Mouse (Mus musculus) cerebellum, postnatal 14 days (tissue): ENCODE results near the gene Ikzf4.

Experiments used
- DNase-seq, 2 experiments: peaks; one replicate each; pipeline ENCODE4 v3.0.0; 2021; ENCODE audit warnings: mixed read lengths in 2 of 2

Gene Ikzf4

DNA sequence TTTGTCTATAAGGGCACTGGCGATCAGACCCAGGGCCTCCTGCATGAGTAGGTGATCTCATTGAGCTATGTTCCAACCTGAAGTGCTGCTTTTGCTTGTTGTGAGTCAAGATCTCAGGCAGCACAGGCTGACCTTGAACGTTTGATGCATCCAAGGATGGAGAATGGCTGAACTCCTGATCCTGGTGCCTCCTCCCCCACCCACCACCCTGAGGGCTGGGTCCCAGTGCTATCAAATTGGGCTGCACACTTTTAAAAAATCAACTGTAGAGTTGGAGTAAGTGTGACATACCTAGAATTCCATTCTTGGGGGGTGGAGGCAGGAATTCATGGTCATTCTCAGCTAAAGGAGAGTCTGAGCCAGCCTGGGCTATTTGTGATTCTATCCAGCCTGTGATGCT is 39.3 kb downstream of the Ikzf4 start:
- no peak for DNase-seq

DNA sequence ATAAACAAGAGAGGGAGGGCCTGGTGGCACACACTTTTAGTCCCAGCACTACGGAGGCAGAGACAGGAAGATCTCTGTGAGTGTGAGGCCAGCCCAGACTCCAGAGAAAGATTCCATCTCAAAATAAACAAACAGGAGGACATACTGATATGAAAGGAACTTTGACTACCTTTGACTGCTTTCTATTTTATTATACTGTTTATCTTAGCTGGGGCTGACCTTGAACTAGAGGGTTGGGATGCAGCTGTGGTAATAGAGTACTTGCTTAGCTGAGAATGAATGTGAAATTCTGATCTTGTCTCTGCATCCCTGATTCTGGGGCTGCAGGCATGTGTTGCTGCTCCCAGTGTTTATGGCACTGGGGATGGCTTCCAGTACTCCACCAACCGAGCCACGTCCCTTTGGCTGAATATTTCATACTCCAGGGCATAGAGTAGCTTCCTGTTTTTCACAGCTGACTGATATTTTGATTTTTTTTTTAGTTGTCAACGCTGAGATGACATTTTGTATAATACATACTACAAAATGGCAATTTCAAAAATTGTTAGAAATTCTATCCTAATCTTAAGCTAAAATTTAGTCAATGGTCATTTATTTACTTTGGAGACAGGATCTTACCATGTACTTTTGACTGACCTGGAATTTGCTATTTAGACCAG is 43.2 kb downstream of the Ikzf4 start:
- no peak for DNase-seq

DNA sequence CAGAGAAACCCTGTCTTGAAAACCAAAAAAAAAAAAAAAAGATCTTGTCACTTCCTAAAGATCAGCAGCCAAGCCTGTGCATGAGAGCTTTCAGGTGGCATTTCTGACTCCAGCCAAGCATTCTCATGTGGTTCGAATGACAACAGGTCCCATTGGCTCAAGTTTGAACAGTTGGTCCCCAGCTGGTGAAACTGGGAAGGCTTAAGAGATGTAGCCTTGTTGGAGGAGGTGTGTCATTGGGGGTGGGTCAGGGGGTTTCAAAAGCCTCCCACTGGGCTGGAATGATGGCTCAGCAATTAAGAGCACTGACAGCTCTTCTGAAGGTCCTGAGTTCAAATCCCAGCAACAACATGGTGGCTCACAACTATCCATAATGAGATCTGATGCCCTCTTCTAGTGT is 44.3 kb downstream of the Ikzf4 start:
- DNase-seq = no peak

DNA sequence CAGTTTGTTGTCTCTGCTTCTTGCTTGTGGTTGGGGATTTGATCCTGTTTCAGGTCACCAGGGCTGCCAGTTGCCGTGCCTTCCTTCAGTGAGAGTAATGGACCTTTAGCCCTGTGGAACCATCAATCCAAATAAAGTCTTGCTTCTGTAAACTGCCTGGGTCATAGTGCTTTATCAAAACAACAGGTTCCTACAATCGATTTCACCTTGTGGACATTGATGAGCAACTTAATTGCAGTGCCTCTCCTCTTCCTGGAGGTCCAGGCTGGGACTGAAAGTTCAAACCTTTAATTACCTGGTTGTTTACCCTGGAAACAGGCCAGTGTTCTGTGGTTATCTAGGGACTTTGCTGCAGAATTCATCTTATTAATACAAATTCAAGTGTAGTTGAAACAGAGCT is 47.3 kb downstream of the Ikzf4 start:
- DNase-seq = no peak

DNA sequence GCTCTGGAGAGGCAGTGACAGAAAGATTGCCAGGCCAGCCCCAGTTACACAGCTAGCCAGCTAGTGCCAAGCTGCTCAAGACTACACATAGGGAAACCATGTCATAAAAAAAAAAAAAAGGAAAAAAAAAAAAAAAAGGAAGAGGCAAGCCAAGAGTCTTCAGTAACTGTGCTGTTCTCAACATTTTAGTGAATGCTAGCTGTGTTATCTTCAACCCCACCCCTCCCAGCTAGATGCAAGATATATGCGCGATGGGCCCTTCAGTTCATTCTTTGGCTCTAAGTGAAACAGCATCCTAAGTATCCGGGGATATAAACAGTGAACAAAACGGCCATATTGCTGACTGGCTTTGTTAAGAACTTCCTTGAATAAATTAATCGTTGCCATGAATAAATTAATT is 53.0 kb downstream of the Ikzf4 start:
- DNase-seq = no peak

DNA sequence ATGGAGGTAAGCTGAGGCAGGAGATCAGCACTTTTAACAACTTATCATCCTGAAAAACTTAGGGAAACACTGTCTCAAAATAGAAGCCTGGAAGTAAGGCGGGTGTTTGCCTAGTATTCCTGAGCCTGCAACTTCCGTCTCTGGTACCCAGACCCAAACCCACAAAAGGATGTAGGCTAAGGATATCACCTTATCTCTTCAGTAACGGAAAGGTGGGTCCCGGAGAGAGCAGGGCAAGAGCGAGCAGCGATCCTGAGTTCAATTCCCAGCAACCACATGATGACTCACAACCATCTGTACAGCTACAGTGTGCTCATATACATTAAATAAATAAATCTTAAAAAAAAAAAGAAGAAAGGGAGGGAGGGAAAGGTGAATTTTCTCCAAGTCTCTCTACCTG is 54.4 kb downstream of the Ikzf4 start:
- DNase-seq = no peak

DNA sequence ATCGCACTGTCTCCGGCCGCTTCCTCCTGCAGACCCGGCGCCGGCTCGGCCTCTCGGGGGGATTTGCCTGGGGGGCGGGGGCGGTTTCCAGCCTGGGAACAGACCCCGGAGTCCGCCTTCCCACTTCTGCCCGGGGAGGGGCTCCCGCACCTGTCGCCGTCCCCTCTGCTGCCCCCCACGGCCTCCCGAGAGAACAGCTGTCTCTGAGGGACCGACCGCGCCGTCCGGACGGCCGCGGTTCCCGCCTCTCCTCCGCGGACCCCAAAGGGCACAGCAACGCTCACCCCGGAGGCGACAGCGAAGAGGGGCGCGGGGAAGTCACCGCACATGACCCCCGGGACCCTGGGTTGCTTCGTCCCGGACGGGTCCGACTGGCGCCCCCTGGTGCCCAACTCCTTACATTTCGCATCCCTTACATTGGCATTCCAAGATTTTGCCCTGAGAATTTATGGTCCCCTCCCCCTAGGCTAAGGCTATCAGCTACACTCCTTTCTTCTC is 55.5 kb downstream of the Ikzf4 start:
- peak; percentile 83 to 88 for DNase-seq

DNA sequence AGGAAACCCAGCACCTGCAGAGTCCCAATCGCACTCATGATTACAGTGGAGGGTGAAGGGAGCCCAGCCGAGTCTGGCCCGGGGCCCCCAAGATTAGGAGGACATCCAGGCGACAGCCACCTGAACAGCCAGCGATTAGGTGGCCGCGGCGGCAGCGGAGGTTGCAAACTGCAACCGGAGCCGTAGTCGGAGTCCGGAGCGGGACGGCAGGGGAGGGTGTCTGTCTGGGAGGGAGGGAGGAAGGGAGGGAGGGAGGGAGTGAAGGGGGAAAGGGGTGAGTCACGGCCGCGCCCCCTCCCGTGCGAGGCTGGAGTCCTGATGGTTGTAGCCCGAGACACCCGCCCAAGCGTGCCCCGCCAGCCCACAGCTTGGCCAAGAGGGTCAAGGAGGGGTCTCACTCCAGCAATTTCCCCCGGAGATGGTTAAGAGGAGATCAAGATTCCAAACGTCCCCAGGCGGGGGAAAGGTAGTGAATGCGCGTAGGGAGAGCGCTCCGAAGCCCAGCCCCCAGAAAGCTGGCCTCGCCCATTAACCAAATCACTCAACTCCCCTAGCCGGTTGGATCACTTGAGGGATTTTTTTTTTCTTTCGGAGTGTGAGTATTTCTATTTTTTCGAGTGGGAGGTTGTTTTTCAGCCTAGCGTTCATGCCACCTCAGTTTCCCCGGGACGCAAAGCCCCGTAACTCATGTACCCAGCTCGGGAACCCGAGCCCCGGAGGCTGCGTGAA is 56.2 kb downstream of the Ikzf4 start, which contains the start of gene Erbb3:
TSS of gene Erbb3 (minus strand) at position 189 of the 729 bp plus-strand sequence.
- peak; percentile 30 to 32 for DNase-seq

DNA sequence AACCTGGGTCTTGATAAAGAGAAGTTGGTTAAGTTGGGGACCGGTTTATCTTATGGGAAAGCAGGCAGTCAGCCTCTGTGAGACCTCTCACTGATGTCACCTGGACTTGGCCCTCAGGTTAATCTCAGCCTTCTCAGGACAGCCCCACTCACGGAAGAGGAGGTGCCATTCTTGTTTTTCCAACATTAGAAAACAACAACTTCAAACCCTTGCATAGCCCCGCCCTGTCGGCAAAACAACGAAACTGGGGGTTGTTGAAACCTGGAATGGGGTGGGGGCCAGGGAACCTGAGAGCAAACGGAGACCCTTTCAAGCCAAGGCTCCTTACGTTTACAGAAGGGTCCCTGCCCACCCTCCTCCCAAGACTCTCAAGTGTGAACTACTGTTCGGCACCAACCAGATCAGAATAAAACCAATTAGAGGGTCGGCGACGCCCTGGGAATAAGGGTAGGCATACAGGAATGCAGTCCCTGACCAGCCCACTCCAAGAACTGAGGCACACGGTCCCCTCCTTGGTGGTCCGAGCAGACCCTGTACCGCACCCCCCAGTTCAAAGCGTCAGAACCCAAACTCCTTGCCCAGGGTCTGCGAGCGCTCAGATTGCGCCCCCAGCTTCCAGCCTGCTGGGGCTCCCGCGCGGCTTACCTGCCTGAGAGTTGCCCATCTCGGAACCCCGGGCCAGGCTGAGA is 56.9 kb downstream of the Ikzf4 start:
- peak in 1 of 2 experiments; percentile 6 for DNase-seq

DNA sequence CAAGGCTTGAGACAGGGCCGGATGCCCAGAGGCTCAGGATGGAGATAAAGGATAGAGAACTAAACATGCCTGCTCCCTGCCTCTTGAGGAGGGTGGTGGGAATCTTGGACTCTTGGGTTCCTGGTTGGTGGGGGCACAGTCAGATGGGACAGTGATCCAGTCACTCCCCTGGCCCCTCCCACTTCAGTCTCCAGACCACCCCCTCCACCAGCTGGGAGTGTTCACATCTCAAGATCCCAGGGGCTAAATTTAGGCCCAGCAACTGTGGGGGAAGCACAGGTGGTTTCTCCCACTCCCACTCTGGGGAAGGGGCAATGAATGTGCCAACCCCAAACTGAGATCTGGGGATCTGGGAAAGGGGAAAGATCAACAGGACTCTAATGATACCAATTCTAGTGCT is 57.7 kb downstream of the Ikzf4 start:
- no peak for DNase-seq

DNA sequence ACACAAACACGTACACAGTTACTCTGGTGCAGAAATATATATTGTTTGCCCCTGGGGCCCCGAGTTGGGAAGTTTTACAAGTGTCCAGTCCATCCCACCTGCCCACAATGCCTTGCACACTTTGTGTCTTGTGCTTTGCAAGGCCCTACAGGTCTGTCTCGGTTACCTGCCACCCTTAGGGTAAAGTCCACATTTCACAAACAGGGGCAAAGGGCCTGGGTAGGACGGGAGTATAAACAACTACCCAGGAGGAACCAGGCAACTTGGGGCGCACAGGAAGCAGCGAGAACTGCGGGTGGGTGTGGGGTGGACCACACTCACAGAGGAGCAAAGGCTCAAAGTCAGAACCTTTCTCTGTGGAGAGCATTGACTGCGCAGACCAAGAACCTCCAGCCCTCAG is 58.1 kb downstream of the Ikzf4 start:
- no peak for DNase-seq

DNA sequence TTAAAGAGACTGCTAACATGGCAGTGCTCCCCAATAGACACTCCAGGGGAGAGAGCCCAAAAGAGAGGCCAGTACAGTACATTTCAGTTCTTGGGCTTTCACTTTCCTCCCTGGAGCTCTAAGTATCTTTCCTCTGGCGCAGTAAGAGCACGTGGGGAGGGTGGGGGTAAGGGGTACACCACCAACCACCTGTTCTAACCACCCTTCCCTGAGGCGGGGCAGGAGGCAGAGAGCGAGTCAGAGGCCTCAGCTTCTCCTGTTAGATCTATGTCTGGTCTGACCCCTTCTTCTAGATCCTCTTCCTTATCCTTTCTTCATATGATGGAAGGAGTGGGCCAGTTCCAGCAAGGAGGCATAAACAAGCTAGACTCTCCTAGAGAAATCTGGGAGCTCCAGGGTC is 58.7 kb downstream of the Ikzf4 start:
- DNase-seq = no peak

DNA sequence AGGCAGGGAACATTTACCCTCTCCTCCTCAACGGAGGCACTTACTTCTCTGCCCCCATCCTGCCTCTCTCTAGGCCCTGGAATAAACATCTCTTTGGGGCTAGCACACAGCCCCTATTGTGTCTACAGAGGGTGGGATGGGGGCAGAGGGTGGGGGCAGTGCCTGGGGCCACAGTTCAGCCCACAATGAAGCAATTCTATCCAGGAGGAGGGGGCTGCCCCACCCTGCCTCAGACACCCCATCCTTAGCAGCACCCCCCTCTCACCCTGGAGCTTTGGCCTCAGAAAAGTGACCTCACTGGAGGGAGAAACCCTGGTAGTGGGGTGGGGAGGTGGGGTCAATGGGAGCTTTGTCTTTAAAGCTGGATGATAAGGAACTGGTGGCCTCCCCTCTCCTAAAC is 59.2 kb downstream of the Ikzf4 start:
- DNase-seq = no peak

DNA sequence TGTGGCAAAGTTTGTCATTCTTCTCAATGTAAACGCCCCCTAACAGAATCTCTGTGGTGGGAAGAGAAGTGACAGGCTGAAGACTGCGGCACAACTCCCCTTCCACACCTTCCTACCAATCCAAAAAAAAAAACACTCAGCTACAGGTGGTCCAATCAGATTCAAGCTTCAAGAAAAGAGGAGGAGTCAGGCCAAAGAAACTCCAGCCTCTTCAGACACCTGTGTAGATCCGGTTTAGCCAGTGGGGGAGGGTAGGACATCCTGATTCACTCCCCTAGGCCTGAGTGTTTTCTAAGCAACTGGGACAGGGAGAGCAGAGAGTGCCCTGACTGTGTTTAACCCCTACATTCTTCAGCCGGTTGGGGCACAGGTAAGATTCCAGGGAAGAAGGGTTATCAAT is 61.4 kb downstream of the Ikzf4 start:
- no peak for DNase-seq

DNA sequence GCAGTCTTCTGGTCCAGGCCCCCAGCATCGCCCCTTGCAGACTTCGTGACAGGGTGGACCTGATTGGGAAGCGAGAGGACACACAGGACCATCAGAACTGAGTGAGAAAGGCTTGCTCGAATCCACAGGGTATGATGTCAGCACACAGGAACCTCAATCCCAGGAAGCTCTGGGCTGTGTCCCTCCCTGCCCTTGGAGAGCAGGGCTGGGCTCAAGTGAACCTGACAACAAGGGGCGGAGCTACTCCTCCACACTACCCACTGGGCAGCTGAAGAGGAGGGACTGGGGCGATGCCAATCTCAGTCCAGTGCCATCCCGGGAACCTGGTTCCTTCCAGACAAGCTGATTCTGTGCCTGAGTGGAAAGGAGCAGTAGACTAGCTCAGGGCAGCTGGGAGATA is 62.1 kb downstream of the Ikzf4 start:
- peak in 1 of 2 experiments; percentile 46 for DNase-seq
